Mouse (Mus musculus) thymus, adult 2 months (tissue): ENCODE measurements around the gene Stox2. TPM values are rescaled to one million over a fixed set of nuclear protein-coding genes. Genes with fewer than 3 reads are reported as not detected.

ENCODE experiments used
- DNase-seq: peaks from one replicate; pipeline ENCODE4 v3.0.0; 2021
- H3K27ac ChIP-seq: fragments of 200-500 bp; 2 replicates; pipeline ENCODE4 v1.5.1; 2012; ENCODE audit warnings: low read length, control low read depth; ENCODE audit not compliant: control insufficient read depth, insufficient read depth
- H3K27me3 ChIP-seq: fragments of 200-500 bp; 2 replicates; pipeline ENCODE4 v1.6.1; 2012; ENCODE audit warnings: mild to moderate bottlenecking, low read length, moderate library complexity, mixed read lengths; ENCODE audit not compliant: control insufficient read depth, insufficient read depth
- H3K36me3 ChIP-seq: fragments of 200-500 bp; 2 replicates; pipeline ENCODE4 v1.6.1; 2012; ENCODE audit warnings: mild to moderate bottlenecking, low read length, moderate library complexity; ENCODE audit not compliant: control insufficient read depth, insufficient read depth
- H3K4me1 ChIP-seq: fragments of 200-500 bp; replicated peaks from 2 replicates; pipeline ENCODE4 v1.6.1; 2012; ENCODE audit warnings: low read length; ENCODE audit not compliant: control insufficient read depth, insufficient read depth
- H3K4me3 ChIP-seq: fragments of 200-500 bp; 2 replicates; pipeline ENCODE4 v1.5.1; 2012; ENCODE audit warnings: mild to moderate bottlenecking, low read length, control low read depth, moderate library complexity; ENCODE audit not compliant: control insufficient read depth, insufficient read depth
- CTCF ChIP-seq: fragments of 200-500 bp; IDR thresholded peaks from 2 replicates; pipeline ENCODE4 v1.5.1; 2012; ENCODE audit warnings: mild to moderate bottlenecking, control low read depth, low read length, moderate library complexity, borderline replicate concordance; ENCODE audit not compliant: control insufficient read depth, poor library complexity, insufficient read depth; ENCODE audit errors: extremely low read depth
- POLR2A ChIP-seq: fragments of 200-500 bp; IDR thresholded peaks from 2 replicates; pipeline ENCODE4 v1.6.1; 2012; ENCODE audit warnings: mild to moderate bottlenecking, low read length, control low read depth, moderate library complexity; ENCODE audit not compliant: control insufficient read depth, poor library complexity, insufficient read depth; ENCODE audit errors: extremely low read depth
- whole genome bisulfite sequencing: fragments of 180-500 bp; shearing (Covaris S2); methylation state at CpG from one replicate; pipeline ENCODE4 v1.1.7; 2018; 5-methylcytosine and 5-hydroxymethylcytosine counted together
- polyA plus RNA-seq: library from polyadenylated mRNA; depleted of rRNA; stranded (reverse); fragments of >200 nt; gene quantifications from 2 replicates; pipeline ENCODE4 v1.2.3, GENCODE M21; 2012

Stox2 gene
- polyA plus RNA-seq, 1 experiment: 1.1 TPM

DNA sequence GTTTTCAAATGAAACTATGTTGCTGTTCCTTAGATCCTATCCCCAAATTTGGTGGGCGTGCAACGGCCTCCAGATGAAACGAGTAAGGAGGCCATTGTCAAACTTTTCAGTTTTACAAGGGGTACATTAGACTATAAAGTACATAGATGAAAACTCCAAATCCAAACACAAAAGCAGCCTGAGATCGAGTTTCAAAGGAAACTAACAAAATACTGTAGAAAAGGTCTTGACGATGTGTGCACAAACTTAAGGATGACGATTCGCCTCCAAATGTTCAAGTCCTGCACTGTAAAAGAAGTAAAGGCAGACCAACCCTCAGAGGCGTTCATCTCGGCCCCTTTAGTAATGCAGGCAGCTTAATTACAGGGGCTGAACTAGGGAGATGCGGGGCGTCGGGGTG lies 34.8 kb downstream of the Stox2 start:
- Histone ChIP-seq H3K27me3 (peaks cover 14% of the 10 kb centered on the region), H3K4me1 (no peaks in the 10 kb centered on the region), H3K36me3 (no peaks in the 10 kb centered on the region), H3K27ac (no peak overlapping the region), H3K4me3 (no peak overlapping the region)
- 12% methylated on average over 12 of the region's 12 CpGs for WGBS
- no peak for DNase-seq
- TF ChIP-seq POLR2A (no peak), CTCF (no peak)

DNA sequence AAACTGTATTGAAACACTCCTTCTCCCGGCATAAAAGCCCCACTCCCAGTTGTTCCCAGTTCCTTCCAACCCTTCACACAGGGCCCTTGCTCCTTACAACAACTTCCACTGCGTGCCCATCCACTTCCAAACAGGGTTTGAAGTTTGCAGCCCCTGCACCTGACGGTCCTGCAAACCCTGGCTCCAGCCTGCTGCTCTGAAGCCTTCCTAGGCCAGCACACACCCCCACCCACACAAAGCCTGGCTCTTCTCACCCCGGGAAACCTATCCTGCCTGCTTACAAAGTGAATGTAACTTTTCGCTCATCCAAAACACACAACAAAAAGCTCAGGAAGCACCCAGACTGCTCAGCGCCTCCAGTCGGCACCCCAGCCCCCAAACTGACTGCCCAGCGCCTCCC lies 37.1 kb downstream of the Stox2 start:
- WGBS: 24% methylated on average over 8 of the region's 8 CpGs

DNA sequence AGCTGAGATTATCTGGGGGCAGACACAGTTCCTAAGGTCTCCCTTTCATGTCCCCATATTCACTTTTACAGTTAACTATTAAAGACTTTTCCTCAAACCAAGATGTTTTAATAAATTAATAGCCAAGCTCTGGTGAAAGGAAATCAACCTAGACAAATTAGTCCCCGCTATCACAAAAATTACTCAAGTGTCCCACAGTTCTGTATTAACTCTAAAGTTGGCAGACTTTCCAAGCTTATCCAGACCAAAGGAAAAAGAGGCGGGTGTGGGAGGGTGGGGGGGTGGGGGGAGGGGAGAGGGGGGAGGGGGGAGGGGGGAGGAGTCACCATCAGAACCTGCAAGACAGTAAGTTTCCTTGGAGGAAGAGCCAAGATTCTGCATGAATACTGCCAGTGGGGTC lies 41.3 kb downstream of the Stox2 start:
- H3K27ac ChIP-seq: no peak overlapping the region
- no peak for DNase-seq
- 90% methylated on average over 1 of the region's 2 CpGs for WGBS
- H3K36me3 ChIP-seq: no peaks in the 10 kb centered on the region
- H3K4me1 ChIP-seq: no peaks in the 10 kb centered on the region
- H3K27me3 ChIP-seq: no peaks in the 10 kb centered on the region
- TF ChIP-seq CTCF (no peak), POLR2A (no peak)
- H3K4me3 ChIP-seq: no peak overlapping the region

More for the DNA sequence above, 37.1 kb downstream of the Stox2 start:
- no peak for DNase-seq
- H3K4me3 ChIP-seq: no peak overlapping the region
- TF ChIP-seq CTCF (no peak), POLR2A (no peak)
- no peaks in the 10 kb centered on the region for H3K36me3 ChIP-seq
- no peaks in the 10 kb centered on the region for H3K4me1 ChIP-seq
- H3K27me3 ChIP-seq: peaks cover 14% of the 10 kb centered on the region
- no peak overlapping the region for H3K27ac ChIP-seq

DNA sequence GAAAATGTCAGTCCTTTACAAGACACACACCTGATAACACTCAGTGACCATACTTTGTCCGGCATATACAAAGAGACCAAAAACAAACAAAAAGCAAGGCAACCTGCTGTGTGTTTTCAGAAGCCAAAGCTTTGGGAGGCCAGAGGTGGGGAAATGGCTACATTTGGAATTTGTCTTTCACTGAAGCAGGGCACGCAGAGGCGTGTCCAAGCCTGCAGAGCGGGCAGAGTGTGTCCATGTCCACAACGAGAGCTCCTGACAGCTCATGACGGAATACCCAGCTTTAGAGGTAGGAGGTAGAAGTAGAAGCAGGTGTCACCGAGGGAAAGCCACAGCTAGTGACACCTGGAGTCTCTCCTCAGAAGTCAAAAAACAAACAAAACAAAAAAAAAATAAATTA lies 53.2 kb downstream of the Stox2 start:
- Histone ChIP-seq H3K27ac (no peak overlapping the region), H3K27me3 (no peaks in the 10 kb centered on the region), H3K4me1 (no peaks in the 10 kb centered on the region), H3K4me3 (no peak overlapping the region), H3K36me3 (no peaks in the 10 kb centered on the region)
- DNase-seq: no peak
- WGBS: 89% methylated on average over 7 of the region's 7 CpGs
- TF ChIP-seq CTCF (no peak), POLR2A (no peak)

DNA sequence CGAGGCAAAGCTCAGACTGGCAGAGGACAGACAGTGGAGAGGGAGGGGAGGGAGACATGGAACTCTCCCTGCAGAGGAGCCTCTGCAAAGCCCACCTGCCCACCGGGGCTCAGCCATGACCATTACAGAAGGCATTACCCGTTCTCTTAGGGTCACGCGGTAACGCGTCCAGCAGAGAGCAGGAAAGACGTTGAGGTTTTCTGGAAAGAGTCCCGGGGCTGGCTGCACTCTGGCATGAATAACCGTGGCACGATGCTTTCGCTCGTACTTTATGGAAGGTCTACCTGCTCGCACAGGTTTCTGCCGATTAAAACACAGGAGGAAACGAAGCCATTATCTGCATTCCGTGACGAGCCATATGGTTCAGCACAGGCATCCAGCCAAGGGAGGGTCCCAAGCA lies 53.9 kb downstream of the Stox2 start:
- no peak for DNase-seq
- Histone ChIP-seq H3K27me3 (no peaks in the 10 kb centered on the region), H3K36me3 (no peaks in the 10 kb centered on the region), H3K27ac (no peak overlapping the region), H3K4me3 (no peak overlapping the region), H3K4me1 (no peaks in the 10 kb centered on the region)
- TF ChIP-seq POLR2A (no peak), CTCF (no peak)
- WGBS: 89% methylated on average over 18 of the region's 18 CpGs

DNA sequence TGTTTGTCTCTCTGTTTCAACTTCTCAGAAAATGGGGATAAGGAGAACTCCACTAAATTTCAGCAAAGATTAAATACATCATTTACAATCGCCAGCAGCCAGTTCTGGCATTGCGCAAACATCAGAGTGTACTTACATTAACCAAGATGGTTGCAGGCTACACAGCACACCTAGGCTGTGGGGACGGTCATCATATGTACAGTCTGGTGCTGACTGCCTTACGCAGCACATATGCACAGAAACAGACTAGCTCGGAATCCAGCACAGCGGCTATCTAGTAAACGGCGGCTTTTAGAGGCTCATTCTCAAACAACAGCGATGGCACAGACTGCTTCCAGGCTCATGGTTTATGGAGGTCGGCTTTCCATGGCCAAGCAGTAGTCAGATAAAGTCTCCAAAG lies 54.3 kb downstream of the Stox2 start:
- TF ChIP-seq POLR2A (no peak), CTCF (no peak)
- H3K4me3 ChIP-seq: no peak overlapping the region
- no peaks in the 10 kb centered on the region for H3K4me1 ChIP-seq
- DNase-seq: no peak
- no peaks in the 10 kb centered on the region for H3K27me3 ChIP-seq
- H3K36me3 ChIP-seq: no peaks in the 10 kb centered on the region
- WGBS: 94% methylated on average over 10 of the region's 10 CpGs
- no peak overlapping the region for H3K27ac ChIP-seq

DNA sequence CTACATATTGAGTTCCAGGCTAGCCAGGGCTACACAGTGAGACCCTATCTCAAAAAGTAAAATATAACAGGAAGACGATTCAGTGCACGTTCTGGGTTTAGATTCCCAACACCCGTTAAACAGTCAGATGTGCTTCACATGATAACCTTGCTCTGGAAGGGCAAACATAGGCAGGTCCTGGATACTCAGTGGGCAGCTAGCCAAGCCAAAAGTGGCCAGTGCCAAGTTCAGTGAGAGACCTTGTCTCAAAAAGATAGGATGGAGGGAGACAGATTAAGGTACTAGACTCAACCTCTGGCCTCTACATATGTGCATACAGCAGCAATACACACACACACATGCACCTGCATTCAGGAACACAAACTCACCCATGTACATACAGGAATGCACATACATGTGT lies 56.7 kb downstream of the Stox2 start:
- 93% methylated on average over 3 of the region's 3 CpGs for WGBS
- no peak for TF ChIP-seq CTCF
- Histone ChIP-seq H3K27me3 (no peaks in the 10 kb centered on the region), H3K4me3 (no peak overlapping the region), H3K36me3 (no peaks in the 10 kb centered on the region), H3K27ac (no peak overlapping the region), H3K4me1 (no peaks in the 10 kb centered on the region)
- no peak for DNase-seq
